Mouse (Mus musculus) C2C12 (cell line): ENCODE data around the gene Cobll1. TPM values are rescaled to one million over a fixed set of nuclear protein-coding genes. Genes with fewer than 3 reads are reported as not detected.
"Not testable (repeated sequence)": the region's sequence is repeated elsewhere in the genome, so short reads cannot be mapped to it uniquely, and the experiment has no call there.

Source experiments
- H3K27me3 ChIP-seq: one replicate; pipeline ENCODE4 v1.6.1; 2011; ENCODE audit not compliant: control insufficient read depth, insufficient read depth, insufficient read length
- H3K36me3 ChIP-seq: one replicate; pipeline ENCODE4 v1.6.1; 2011; ENCODE audit not compliant: control insufficient read depth, insufficient read depth
- H3K4me3 ChIP-seq: one replicate; pipeline ENCODE4 v1.5.1; 2011; ENCODE audit warnings: mild to moderate bottlenecking, control low read depth; ENCODE audit not compliant: poor library complexity, insufficient read depth, severe bottlenecking
- H3K79me2 ChIP-seq: one replicate; pipeline ENCODE4 v1.6.1; 2011; ENCODE audit not compliant: control insufficient read depth, insufficient read depth
- H3K79me3 ChIP-seq: one replicate; pipeline ENCODE4 v1.6.1; 2011; ENCODE audit warnings: low read depth, control low read depth
- H3ac ChIP-seq: one replicate; pipeline ENCODE3; 2011; ENCODE audit warnings: low read depth; ENCODE audit not compliant: control insufficient read depth, insufficient read length
- CEBPB ChIP-seq: IDR thresholded peaks from one replicate; pipeline ENCODE4 v1.6.1; 2011; ENCODE audit warnings: low read depth, mild to moderate bottlenecking, control low read depth, moderate library complexity
- CTCF ChIP-seq: IDR thresholded peaks from one replicate; pipeline ENCODE4 v1.5.1; 2011; ENCODE audit not compliant: control insufficient read depth, insufficient read depth, insufficient read length
- FOSL1 ChIP-seq: IDR thresholded peaks from one replicate; pipeline ENCODE4 v1.8.0; 2011; ENCODE audit warnings: mild to moderate bottlenecking, low read length; ENCODE audit not compliant: poor library complexity, insufficient read depth, severe bottlenecking
- MAX ChIP-seq: IDR thresholded peaks from one replicate; pipeline ENCODE4 v1.6.1; 2011; ENCODE audit warnings: mild to moderate bottlenecking, control low read depth
- MYOD1 ChIP-seq: IDR thresholded peaks from one replicate; pipeline ENCODE4 v1.6.1; 2011; ENCODE audit warnings: low read depth; ENCODE audit not compliant: control insufficient read depth, insufficient read length
- MYOG ChIP-seq: IDR thresholded peaks from one replicate; pipeline ENCODE4 v1.6.1; 2011; ENCODE audit not compliant: control insufficient read depth, insufficient read length; ENCODE audit errors: extremely low read depth
- USF1 ChIP-seq: IDR thresholded peaks from one replicate; pipeline ENCODE4 v1.6.1; 2011; ENCODE audit warnings: low read depth, mild to moderate bottlenecking, control low read depth, moderate library complexity
- polyA plus RNA-seq: library from polyadenylated mRNA; unstranded; fragments of >200 nt; fragmentation: generic; extraction: Trizol; gene quantifications from one replicate; pipeline ENCODE4 v1.2.1, GENCODE M21; 2012; ENCODE audit warnings: missing spikeins

The Cobll1 gene
- polyA plus RNA-seq, 1 experiment = 16.3 TPM

DNA sequence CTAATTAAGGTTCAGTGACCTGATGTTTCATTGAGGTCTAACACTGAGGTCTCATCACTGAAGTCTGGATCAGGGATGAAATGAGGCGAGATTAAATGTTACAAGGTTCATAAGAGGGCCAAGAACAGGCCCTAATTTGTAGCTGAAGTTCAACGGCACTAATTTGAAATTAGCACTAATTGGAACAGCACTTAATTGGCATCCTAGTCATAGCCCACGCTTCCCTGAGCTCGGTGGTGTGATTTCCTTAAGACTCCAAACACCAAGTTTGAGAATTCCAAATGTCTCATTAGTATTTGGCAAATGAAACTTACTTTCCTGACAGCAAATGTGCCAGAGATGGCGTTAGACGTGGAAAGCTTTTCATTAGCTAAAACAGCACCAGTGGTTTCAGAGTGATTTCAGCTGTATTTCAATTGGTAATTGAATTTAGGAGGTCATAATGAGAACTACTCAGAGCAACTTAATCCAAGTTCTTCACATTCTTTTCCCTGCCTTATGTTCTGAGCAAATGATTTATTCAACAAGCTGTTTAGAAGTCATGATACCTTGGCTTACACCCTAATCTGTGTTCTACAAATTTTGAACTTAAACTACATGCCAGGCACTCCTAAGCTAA, 36.3 kb upstream of the Cobll1 start:
- H3K4me3 ChIP-seq = no peak overlapping the region

GRCm38 (mm10) chr2:65273910-65274309, 34.7 kb upstream of the Cobll1 start:
- H3K79me2 ChIP-seq = no peaks in the 10 kb centered on the region
- no peaks in the 10 kb centered on the region for H3K36me3 ChIP-seq
- no peaks in the 10 kb centered on the region for H3K27me3 ChIP-seq
- no peak overlapping the region for H3K4me3 ChIP-seq
- no peaks in the 10 kb centered on the region for H3K79me3 ChIP-seq
- TF ChIP-seq MYOD1 = no peak
- no peak for TF ChIP-seq FOSL1
- no peak for TF ChIP-seq USF1
- no peak for TF ChIP-seq CTCF
- TF ChIP-seq MAX = no peak
- no peak for TF ChIP-seq CEBPB
- no peak for TF ChIP-seq MYOG
- H3ac ChIP-seq = no peak overlapping the region

More for the DNA sequence above, 36.3 kb upstream of the Cobll1 start:
- no peaks in the 10 kb centered on the region for H3K27me3 ChIP-seq
- H3K36me3 ChIP-seq = no peaks in the 10 kb centered on the region
- no peak overlapping the region for H3ac ChIP-seq
- H3K79me2 ChIP-seq = no peaks in the 10 kb centered on the region
- TF ChIP-seq MYOG (no peak), FOSL1 (no peak), CTCF (no peak), USF1 (no peak), MYOD1 (no peak), MAX (no peak), CEBPB (no peak)
- H3K79me3 ChIP-seq = no peaks in the 10 kb centered on the region

DNA sequence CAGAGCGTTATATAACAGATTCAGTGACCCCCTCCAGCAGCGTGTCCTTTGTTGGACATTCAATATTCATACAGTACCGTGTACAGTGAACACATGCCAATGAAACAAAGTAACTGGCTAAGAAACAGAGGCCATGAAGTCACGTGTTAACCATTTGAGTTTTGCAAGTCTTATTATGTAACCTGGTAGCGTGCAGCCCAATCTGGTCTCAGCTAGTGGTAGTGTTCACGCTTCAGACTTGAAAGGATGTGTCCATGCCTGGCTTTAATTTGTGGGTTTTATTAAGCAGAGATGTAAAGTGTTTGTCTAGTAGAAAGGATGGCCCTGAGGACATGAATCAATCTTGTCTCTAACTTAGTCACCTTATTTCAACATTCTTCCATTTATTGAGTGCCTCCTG, 29.5 kb upstream of the Cobll1 start:
- Histone ChIP-seq H3K79me2 (no peaks in the 10 kb centered on the region), H3ac (no peak overlapping the region), H3K27me3 (no peaks in the 10 kb centered on the region), H3K79me3 (no peaks in the 10 kb centered on the region), H3K36me3 (no peaks in the 10 kb centered on the region), H3K4me3 (no peak overlapping the region)
- TF ChIP-seq CEBPB (no peak), FOSL1 (no peak), MAX (no peak), MYOG (no peak), USF1 (no peak), MYOD1 (no peak), CTCF (no peak)

GRCm38 (mm10) chr2:65267834-65268233, 28.6 kb upstream of the Cobll1 start:
- no peak for TF ChIP-seq CEBPB
- no peak for TF ChIP-seq MYOG
- Histone ChIP-seq H3ac (no peak overlapping the region), H3K79me2 (no peaks in the 10 kb centered on the region), H3K79me3 (no peaks in the 10 kb centered on the region), H3K27me3 (no peaks in the 10 kb centered on the region), H3K36me3 (no peaks in the 10 kb centered on the region), H3K4me3 (no peak overlapping the region)

- Histone ChIP-seq H3K79me3 (no peaks in the 10 kb centered on the region), H3ac (no peak overlapping the region), H3K27me3 (no peaks in the 10 kb centered on the region), H3K79me2 (no peaks in the 10 kb centered on the region), H3K36me3 (no peaks in the 10 kb centered on the region), H3K4me3 (no peak overlapping the region)
- TF ChIP-seq MAX = no peak
- no peak for TF ChIP-seq USF1
- no peak for TF ChIP-seq MYOG
- TF ChIP-seq MYOD1 = no peak
- no peak for TF ChIP-seq FOSL1
- no peak for TF ChIP-seq CEBPB
- TF ChIP-seq CTCF = no peak
Observed at GRCm38 (mm10) chr2:65266576-65267299, 27.5 kb upstream of the Cobll1 start.

GRCm38 (mm10) chr2:65262251-65262650, 23.0 kb upstream of the Cobll1 start:
- H3K79me3 ChIP-seq = no peaks in the 10 kb centered on the region

GRCm38 (mm10) chr2:65260828-65261227, 21.6 kb upstream of the Cobll1 start:
- not testable (repeated sequence) for H3ac ChIP-seq, H3K79me3 ChIP-seq, H3K4me3 ChIP-seq, H3K36me3 ChIP-seq, H3K79me2 ChIP-seq, H3K27me3 ChIP-seq

More at GRCm38 (mm10) chr2:65262251-65262650, 23.0 kb upstream of the Cobll1 start:
- Histone ChIP-seq H3K79me2 (no peaks in the 10 kb centered on the region), H3K27me3 (no peaks in the 10 kb centered on the region), H3K4me3 (no peak overlapping the region), H3ac (no peak overlapping the region), H3K36me3 (no peaks in the 10 kb centered on the region)
- TF ChIP-seq USF1 = no peak
- no peak for TF ChIP-seq MYOD1
- TF ChIP-seq FOSL1 = no peak
- TF ChIP-seq CTCF = no peak
- no peak for TF ChIP-seq CEBPB
- no peak for TF ChIP-seq MAX
- TF ChIP-seq MYOG = no peak
